Mouse (Mus musculus) lung, embryonic 14.5 days (tissue): Measurements from ENCODE around the gene Strip2. TPM values are rescaled to one million over a fixed set of nuclear protein-coding genes. Genes with fewer than 3 reads are reported as not detected.

Experiments used
- ATAC-seq: fragments of 200-750 bp; cut with Nextera tagmentation; 2 replicates; pipeline ENCODE4 v1.8.0; 2017; ENCODE audit warnings: mild to moderate bottlenecking, moderate TSS enrichment, moderate library complexity; ENCODE audit not compliant: insufficient read depth
- DNase-seq: peaks from one replicate; pipeline ENCODE4 v3.0.0-alpha.2; 2015
- H3K27ac ChIP-seq: fragments of 300-500 bp; sonication (generic); 2 replicates; pipeline ENCODE4 v1.5.1; 2014; ENCODE audit warnings: low read depth, mild to moderate bottlenecking, moderate library complexity
- H3K27me3 ChIP-seq: fragments of 300-500 bp; sonication (generic); 2 replicates; pipeline ENCODE4 v1.6.1; 2014; ENCODE audit warnings: low read length, control low read depth; ENCODE audit not compliant: insufficient read depth
- H3K36me3 ChIP-seq: fragments of 300-500 bp; sonication (generic); 2 replicates; pipeline ENCODE4 v1.6.1; 2014; ENCODE audit warnings: control low read depth; ENCODE audit not compliant: insufficient read depth
- H3K4me1 ChIP-seq: fragments of 300-500 bp; sonication (generic); 2 replicates; pipeline ENCODE4 v1.6.1; 2014; ENCODE audit warnings: antibody characterized with exemption, control low read depth; ENCODE audit not compliant: insufficient read depth
- H3K4me2 ChIP-seq: fragments of 300-500 bp; sonication (generic); 2 replicates; pipeline ENCODE4 v1.6.1; 2014; ENCODE audit warnings: mild to moderate bottlenecking
- H3K4me3 ChIP-seq: fragments of 300-500 bp; sonication (generic); 2 replicates; pipeline ENCODE4 v1.5.1; 2014; ENCODE audit warnings: low read depth, low read length
- H3K9ac ChIP-seq: fragments of 300-500 bp; sonication (generic); 2 replicates; pipeline ENCODE4 v1.6.1; 2014
- H3K9me3 ChIP-seq: fragments of 300-500 bp; sonication (generic); 2 replicates; pipeline ENCODE4 v1.6.1; 2016; ENCODE audit warnings: low read depth, low read length, control low read depth
- CTCF ChIP-seq: IDR thresholded peaks from 2 replicates; pipeline ENCODE4 v1.5.1; 2016; ENCODE audit warnings: antibody characterized with exemption, low read depth
- WGBS: fragments of 180-500 bp; shearing (Covaris S2); extraction: QIAGEN DNeasy Blood & Tissue Kit; methylation state at CpG from one replicate; pipeline ENCODE4 v1.1.7; 2014; 5-methylcytosine and 5-hydroxymethylcytosine counted together
- polyA plus RNA-seq: library from polyadenylated mRNA; unstranded; fragments of >200 nt; fragmentation: Nextera tagmentation; extraction: Ambion mirVana; gene quantifications from 2 replicates; pipeline ENCODE4 v1.2.1, GENCODE M21; 2014

Strip2 gene
- polyA plus RNA-seq, 1 experiment from 2014 or later: 0.33 TPM

GRCm38 (mm10) chr6:29925594-29926219 lies 8.9 kb downstream of the Strip2 start:
- TF ChIP-seq CTCF: no peak
- no peak overlapping the region for H3K9ac ChIP-seq
- H3K36me3 ChIP-seq: no peaks in the 10 kb centered on the region
- no peak for DNase-seq
- no peak overlapping the region for H3K4me3 ChIP-seq
- no peak overlapping the region for H3K4me2 ChIP-seq
- H3K27ac ChIP-seq: no peak overlapping the region
- no peaks in the 10 kb centered on the region for H3K9me3 ChIP-seq
- WGBS: 72% methylated on average over 6 of the region's 6 CpGs
- no peaks in the 10 kb centered on the region for H3K27me3 ChIP-seq
- no peaks in the 10 kb centered on the region for H3K4me1 ChIP-seq
- ATAC-seq: no peak

- no peaks in the 10 kb centered on the region for H3K4me1 ChIP-seq
- no peak overlapping the region for H3K9ac ChIP-seq
- H3K27ac ChIP-seq: no peak overlapping the region
- no peaks in the 10 kb centered on the region for H3K27me3 ChIP-seq
- no peak overlapping the region for H3K4me3 ChIP-seq
- no peak for ATAC-seq
- DNase-seq: no peak
- TF ChIP-seq CTCF: no peak
- no peaks in the 10 kb centered on the region for H3K36me3 ChIP-seq
- no peaks in the 10 kb centered on the region for H3K9me3 ChIP-seq
- H3K4me2 ChIP-seq: no peak overlapping the region
Observed at GRCm38 (mm10) chr6:29930087-29930486, 13.3 kb downstream of the Strip2 start.

- Histone ChIP-seq H3K9me3 (no peaks in the 10 kb centered on the region), H3K4me1 (no peaks in the 10 kb centered on the region), H3K4me3 (no peak overlapping the region), H3K36me3 (no peaks in the 10 kb centered on the region), H3K27ac (no peak overlapping the region), H3K27me3 (no peaks in the 10 kb centered on the region), H3K4me2 (no peak overlapping the region), H3K9ac (no peak overlapping the region)
- TF ChIP-seq CTCF: no peak
- no peak for DNase-seq
- ATAC-seq: no peak
- WGBS: 67% methylated on average over 6 of the region's 6 CpGs
Observed at GRCm38 (mm10) chr6:29930665-29931064, 13.9 kb downstream of the Strip2 start.

GRCm38 (mm10) chr6:29931181-29931580 lies 14.4 kb downstream of the Strip2 start:
- DNase-seq: no peak
- no peaks in the 10 kb centered on the region for H3K36me3 ChIP-seq
- no peak for TF ChIP-seq CTCF
- no peak overlapping the region for H3K4me3 ChIP-seq
- no peak overlapping the region for H3K4me2 ChIP-seq
- 83% methylated on average over 4 of the region's 4 CpGs for WGBS
- H3K9me3 ChIP-seq: no peaks in the 10 kb centered on the region
- no peaks in the 10 kb centered on the region for H3K4me1 ChIP-seq
- no peak overlapping the region for H3K27ac ChIP-seq
- no peak for ATAC-seq
- no peak overlapping the region for H3K9ac ChIP-seq
- H3K27me3 ChIP-seq: no peaks in the 10 kb centered on the region

GRCm38 (mm10) chr6:29935741-29936140 lies 18.9 kb downstream of the Strip2 start:
- Histone ChIP-seq H3K9ac (no peak overlapping the region), H3K36me3 (no peaks in the 10 kb centered on the region), H3K4me3 (no peak overlapping the region), H3K27me3 (no peaks in the 10 kb centered on the region), H3K27ac (no peak overlapping the region), H3K9me3 (no peaks in the 10 kb centered on the region), H3K4me2 (no peak overlapping the region), H3K4me1 (no peaks in the 10 kb centered on the region)
- ATAC-seq (no peak), DNase-seq (no peak)
- 83% methylated on average over 1 of the region's 1 CpGs for WGBS
- TF ChIP-seq CTCF: no peak

- no peak overlapping the region for H3K4me2 ChIP-seq
- WGBS: 52% methylated on average over 4 of the region's 4 CpGs
- TF ChIP-seq CTCF: no peak
- H3K27me3 ChIP-seq: no peaks in the 10 kb centered on the region
- H3K36me3 ChIP-seq: no peaks in the 10 kb centered on the region
- no peak overlapping the region for H3K9ac ChIP-seq
- H3K27ac ChIP-seq: no peak overlapping the region
- DNase-seq (peak; percentile 70), ATAC-seq (no peak)
- H3K4me1 ChIP-seq: no peaks in the 10 kb centered on the region
- H3K4me3 ChIP-seq: no peak overlapping the region
- H3K9me3 ChIP-seq: no peaks in the 10 kb centered on the region
Observed at GRCm38 (mm10) chr6:29940428-29940827, 23.6 kb downstream of the Strip2 start.

GRCm38 (mm10) chr6:29941036-29941435 lies 24.2 kb downstream of the Strip2 start:
- no peak for TF ChIP-seq CTCF
- Histone ChIP-seq H3K9ac (no peak overlapping the region), H3K27me3 (no peaks in the 10 kb centered on the region), H3K4me2 (no peak overlapping the region), H3K36me3 (no peaks in the 10 kb centered on the region), H3K4me3 (no peak overlapping the region), H3K9me3 (no peaks in the 10 kb centered on the region), H3K4me1 (no peaks in the 10 kb centered on the region), H3K27ac (no peak overlapping the region)
- DNase-seq: no peak
- ATAC-seq: no peak
- WGBS: 66% methylated on average over 2 of the region's 2 CpGs

- H3K4me3 ChIP-seq: no peak overlapping the region
- H3K36me3 ChIP-seq: no peaks in the 10 kb centered on the region
- no peak overlapping the region for H3K27ac ChIP-seq
- H3K4me1 ChIP-seq: no peaks in the 10 kb centered on the region
- no peak overlapping the region for H3K4me2 ChIP-seq
- no peak for DNase-seq
- no peaks in the 10 kb centered on the region for H3K27me3 ChIP-seq
- no peak for ATAC-seq
- no peak overlapping the region for H3K9ac ChIP-seq
- 47% methylated on average over 1 of the region's 1 CpGs for WGBS
- no peak for TF ChIP-seq CTCF
- H3K9me3 ChIP-seq: no peaks in the 10 kb centered on the region
Observed at GRCm38 (mm10) chr6:29944465-29944864, 27.7 kb downstream of the Strip2 start.
